Mouse (Mus musculus) cerebellum, adult 11 months (tissue): ENCODE data around the gene Wdr60.

Experiments used
- DNase-seq: peaks from one replicate; pipeline ENCODE4 v3.0.0; 2022

The Wdr60 gene

GRCm38 (mm10) chr12:116264756-116265155 is 1.9 kb upstream of the Wdr60 start:
- no peak for DNase-seq

- DNase-seq: no peak
Observed at GRCm38 (mm10) chr12:116258321-116258720, 4.5 kb downstream of the Wdr60 start.

DNA sequence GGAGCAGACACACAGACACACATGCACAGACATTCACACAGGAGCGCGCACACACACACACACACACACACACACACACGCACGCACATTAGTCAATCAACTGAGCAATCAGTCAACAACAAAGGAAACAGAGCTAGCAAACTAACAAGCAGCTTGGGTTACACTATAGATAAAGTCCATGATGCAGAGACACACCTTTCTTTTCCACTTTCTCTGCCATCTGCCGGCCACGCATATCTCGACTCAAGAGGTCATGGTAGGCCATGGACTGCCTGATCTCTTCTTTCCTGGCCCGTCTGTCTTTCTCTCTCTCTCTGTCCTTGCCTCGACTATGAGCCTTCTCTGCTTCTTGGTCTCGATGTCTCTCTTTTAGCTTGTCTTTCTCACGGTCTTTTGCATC is 7.2 kb downstream of the Wdr60 start:
- DNase-seq: no peak

DNA sequence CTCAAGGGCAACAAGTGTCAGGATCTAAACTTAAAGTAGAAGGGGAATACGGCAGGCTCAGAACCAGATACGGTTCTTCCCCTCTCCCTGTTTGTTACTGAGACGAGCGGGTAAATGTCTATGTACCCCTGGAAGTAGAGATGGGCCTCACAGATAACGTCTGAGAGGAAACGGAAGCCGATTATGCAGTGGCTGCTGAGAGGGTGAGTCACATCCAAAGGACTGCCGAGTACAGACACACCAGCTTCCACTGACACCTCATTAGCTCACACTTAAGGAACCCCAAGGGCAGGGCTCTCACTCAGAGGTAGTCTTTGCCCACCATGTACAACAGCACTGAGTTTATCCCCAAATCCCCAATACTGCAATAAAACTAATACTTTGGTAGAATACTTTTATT is 8.2 kb downstream of the Wdr60 start:
- no peak for DNase-seq

DNA sequence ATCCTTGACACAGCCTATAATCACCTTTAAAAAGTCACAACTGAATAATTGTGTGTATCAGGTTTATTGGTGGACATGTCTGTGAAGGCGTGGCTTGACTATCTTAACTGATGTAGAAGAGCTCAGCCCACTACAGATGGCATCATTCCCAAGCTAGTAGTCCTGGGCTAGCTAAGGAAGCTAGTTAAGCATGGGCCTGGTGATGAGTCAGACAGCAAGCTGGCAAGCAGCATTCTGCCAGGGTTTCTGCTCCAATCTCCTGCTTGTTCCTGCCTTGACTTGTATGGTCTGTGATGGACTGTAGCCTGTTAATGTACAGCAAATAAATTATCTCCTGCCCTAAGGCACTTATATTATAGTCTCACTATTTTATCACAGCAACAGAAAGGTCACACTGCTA is 18.2 kb downstream of the Wdr60 start:
- no peak for DNase-seq

GRCm38 (mm10) chr12:116238803-116239202 is 24.0 kb downstream of the Wdr60 start:
- no peak for DNase-seq

DNA sequence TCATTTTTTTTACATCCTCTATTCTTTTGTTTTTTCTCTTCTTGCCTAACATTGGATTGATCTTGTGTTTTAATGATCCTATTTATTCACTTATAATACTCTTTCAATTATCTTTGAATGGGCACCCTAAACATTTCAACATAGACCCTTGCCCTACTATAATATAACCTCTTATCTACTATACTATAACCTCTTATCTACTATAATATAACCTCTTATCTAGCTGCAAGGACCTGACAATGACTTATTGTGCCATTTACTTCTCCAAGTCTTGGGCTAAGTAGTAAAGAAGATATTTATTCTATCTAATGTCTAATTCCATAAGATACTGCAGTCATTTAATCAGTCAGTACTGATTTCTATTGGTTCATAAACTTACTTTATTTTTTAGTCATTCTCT is 24.5 kb downstream of the Wdr60 start:
- DNase-seq: no peak

DNA sequence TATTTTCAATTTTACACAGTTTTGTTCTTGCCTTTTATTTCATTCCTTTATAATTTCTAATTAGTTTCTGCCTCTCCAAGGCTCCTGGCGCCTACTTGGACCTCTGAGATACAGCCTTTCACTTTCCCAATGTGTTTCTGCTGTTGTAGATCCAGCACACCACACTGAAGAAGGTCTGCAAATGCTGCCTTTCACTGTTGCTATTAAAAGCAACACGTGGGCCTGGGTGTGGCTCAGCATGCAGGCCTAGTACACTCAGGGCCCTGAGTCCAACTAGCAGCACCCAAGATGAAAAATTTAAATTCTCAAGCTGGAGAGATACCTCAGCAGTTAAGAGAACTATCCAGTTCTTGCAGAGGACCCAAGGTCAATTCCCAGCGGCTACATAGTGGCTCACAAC is 26.2 kb downstream of the Wdr60 start:
- DNase-seq: no peak

DNA sequence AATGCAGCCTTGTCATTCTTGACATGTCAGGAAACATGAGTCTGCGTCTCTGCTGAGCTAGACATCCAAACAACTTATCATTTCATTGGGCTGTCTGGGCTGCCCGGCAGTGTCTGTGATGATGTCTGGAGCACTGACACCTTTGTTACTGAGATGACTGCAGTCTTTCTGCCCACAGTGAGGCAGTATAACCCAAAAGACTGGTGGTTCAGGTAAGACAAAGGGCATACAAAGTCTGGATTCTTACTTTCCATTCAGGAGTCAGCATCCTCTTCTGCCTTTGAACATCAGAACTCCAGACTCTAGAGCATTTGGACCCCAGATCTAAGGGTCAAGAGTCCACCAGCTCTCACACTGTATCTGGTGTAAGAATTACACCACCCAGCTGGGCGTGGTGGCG is 27.5 kb downstream of the Wdr60 start:
- DNase-seq: no peak

DNA sequence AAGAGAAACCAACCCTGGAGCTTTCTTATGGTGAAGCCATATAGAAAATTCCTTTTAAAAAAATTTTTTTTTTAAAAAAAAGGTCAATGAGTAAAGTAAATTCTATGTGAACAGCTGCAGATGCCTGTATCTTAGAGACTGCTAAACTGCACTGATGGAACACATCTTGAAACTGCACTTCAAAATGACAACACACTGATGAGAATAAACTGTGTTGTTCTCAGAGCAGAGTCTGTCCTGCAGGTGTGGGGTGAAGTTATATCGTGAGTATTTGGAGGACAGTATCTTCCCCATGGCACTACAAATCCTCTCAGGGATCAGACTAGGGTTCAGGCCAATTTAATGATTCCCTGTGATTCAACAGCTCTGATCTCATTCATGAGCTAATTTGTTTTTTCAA is 30.8 kb downstream of the Wdr60 start:
- no peak for DNase-seq

DNA sequence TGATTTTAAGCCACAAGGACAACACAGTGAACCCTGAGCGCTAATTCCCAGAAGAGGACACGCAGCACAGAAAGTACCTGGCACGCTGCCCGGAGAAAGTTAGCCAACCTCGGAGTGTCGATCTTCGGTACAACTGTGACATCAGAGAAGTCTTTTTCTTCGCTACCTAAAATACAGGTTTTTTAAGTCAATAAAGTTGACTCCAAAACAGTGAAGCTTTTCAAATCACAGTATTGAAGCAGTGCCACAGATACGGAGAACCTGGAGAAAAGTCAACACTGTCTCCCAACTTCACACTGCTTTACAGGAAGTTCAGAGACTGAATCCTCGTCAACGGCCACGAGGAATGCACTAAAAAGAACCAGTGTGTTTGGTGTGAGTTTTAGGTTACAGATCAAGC is 31.2 kb downstream of the Wdr60 start:
- DNase-seq: no peak

DNA sequence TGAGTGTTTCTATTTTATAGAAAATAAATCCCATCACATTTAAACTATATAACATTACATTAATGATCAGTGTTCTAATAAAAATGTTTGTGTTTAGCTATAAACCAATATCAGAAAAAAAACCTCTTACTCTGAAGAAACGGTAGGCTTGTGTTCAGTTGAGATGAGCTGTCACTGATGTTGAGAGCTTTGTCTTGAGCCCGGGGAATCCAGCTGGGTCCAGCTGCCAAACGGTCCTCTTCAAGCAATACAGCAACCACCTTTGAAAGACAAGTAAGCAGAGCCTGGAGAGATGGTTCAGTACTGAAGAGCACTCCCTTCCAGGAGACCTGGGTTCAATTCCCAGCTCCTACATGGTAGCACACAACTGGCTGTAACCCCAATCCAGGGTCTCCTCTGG is 33.4 kb downstream of the Wdr60 start:
- DNase-seq: no peak

- no peak for DNase-seq
Observed at GRCm38 (mm10) chr12:116226289-116227057, 36.3 kb downstream of the Wdr60 start.

- DNase-seq: no peak
Observed at GRCm38 (mm10) chr12:116223107-116223506, 39.7 kb downstream of the Wdr60 start.

GRCm38 (mm10) chr12:116207486-116207885 is 55.3 kb downstream of the Wdr60 start:
- DNase-seq: no peak

DNA sequence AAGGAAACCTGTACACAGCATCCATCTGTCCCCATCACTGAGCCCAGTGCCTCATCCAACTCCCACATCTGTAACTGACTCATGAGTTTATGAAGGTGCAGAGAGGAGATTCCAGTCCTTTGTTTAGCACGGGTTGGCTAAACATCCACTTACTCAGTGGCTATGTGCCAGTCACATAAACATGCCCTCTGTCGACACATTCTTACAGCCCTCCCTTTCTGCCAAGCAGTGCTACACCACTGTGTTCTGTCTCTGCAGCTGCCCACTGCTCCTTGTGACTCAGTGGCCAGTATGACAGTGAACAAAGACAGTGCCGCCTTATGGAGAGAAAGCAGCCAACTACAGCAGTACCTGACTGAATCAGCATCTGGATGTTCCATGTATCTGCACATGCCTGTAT is 57.1 kb downstream of the Wdr60 start:
- no peak for DNase-seq

DNA sequence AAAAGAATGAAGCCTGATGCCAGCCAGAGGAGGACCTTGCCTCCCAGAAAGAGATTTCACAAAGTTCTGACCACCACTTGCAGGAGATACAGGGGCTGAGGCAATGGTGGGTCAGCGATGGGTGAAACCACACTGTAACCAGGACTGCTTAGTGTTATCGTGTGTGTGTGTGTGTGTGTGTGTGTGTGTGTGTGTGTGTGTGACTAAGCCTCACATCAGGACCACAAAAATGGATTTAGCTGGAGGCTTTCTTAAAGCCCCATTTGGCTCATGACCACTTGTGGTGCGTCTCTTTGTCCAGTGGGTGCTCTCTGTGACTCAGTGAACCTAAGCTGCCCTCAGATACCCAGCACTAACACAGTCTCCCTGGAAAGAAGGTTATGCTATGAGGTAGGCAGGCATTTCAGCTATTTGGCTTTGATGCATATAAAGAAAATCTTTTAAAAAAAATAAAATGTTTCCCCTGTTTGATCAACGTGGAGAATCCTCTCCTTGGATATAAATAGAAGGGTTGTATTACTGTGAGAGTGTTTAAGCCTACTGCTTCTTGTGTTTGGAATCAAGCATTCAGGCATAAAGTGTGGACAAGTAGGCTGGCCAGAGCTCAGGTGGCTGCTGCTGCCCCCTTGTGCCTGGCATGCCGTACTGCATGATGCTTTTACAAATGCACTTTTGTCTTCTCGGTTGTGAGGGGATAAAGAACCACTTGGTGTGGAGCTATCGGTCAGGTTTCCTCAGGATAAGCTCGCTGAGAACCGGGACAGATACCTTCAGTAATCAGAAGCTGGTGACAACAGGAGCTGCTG is 60.4 kb downstream of the Wdr60 start:
- DNase-seq: peak; percentile 71

DNA sequence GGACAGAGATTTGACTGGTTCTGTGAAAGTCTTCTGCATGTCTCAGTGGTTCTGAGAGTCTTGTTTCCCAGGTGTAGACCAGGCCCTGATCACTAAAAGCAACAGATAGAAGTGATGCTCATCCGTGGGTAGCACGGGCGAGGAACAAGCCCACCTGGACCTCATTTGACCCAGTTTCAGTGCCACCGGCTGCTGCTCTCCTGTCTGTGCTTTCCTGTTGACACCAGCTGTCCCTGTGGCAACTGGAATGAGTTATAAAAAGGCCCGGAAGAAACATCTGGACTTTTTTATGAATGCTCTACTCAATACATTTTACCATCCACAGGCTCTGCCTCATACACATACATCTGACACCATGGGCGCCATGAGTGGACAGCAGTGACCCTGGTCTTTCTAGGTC is 64.0 kb downstream of the Wdr60 start:
- DNase-seq: no peak

DNA sequence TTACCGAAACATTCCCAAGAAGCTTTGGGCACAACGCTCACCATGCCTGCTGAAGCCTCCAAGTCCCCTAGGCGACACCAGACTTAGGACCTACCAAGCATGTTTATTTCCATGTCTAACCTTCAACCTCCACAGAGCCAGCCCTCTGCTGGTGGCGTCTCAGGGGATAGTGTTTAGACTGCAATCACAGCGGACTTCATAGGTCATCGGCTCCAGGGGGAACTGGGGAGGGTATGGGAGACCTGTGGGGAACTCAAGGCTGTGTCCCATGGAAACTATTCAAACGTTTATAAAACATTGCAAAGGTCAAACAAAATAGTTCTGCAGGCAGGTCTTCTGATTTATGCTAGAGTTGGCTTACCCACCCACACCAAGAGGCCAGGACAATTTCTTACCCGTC is 66.6 kb downstream of the Wdr60 start:
- DNase-seq: no peak

DNA sequence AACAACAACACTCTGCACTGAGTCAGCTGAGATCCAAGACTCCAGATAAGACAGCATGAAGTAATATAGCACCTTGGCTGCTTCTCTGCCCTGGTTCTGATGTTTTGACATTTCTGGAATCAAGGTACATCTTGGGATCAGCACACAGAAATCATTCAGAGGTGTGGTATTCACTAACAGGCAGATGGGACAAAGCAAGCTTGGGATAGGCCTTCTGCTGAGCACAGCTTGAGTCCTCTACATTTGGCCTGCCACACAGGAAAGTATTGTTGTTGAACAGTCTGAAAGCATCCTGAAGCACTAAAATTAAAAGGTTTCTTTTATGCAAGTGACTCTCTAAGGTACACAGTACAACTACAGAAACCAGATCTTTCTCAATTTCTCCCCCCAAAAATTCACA is 68.2 kb downstream of the Wdr60 start:
- DNase-seq: peak; percentile 46

GRCm38 (mm10) chr12:116193952-116194351 is 68.9 kb downstream of the Wdr60 start:
- DNase-seq: no peak

DNA sequence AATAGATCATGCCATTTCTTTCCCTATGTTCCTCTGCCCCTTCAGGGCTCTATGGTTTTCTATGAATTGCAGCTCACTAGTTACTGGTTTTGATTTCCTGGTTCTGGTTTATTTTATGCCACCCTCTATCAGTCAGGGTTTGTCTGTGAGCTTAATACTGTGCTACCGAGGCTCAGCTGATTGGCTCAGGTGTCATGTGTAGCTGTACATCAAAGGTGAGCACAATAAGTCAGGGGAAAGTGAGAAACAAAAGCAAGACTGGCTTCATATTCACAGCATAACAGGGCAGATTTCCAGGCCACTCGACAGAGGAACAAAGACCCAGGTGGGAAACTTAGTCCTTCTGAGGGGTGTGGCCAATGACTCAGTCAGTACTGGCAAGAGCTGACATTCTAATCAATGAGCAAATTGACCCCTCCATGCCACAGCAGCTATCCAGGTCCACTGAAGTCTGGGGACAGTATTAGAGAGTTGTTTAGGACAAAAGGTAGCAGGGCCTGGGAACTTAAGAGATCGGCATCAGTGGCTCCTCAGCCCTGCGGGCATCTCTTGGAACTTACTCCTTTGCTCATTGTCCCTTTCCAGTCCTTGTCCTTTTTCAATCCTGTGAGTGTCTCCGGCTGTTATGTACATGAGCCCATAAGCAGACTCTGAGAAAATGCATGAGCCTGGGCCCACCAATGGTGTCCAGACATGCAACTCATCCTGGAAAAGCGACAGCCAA is 79.4 kb downstream of the Wdr60 start:
- no peak for DNase-seq

DNA sequence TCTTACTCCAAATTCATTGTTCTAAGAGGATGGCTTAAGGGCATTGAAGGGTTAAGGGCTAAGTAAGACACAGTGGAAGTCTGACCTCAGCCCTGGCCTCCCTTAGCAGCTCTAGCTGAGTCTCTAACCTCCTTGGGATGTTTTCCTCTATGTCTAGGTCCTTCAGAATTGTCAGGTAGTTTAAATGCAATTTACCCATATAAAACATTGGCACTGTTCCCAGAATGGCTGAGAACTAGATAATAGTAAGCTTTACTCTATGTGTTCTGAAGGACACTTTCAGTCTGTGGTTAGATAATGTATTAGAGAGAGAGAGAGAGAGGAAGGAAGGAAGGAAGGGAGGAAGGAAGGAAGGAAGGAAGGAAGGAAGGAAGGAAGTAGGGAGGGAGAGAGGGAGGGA is 80.4 kb downstream of the Wdr60 start:
- no peak for DNase-seq
